Mouse (Mus musculus) spleen, postnatal 36 days (tissue): ENCODE results near the gene Pyroxd2.
"Not testable (repeated sequence)": the region's sequence is repeated elsewhere in the genome, so short reads cannot be mapped to it uniquely, and the experiment has no call there.

Source experiments
- DNase-seq, 2 experiments: peaks; one replicate each; pipeline ENCODE4 v3.0.0; 2022; ENCODE audit warnings: low spot score in 2 of 2, mixed read lengths in 1 of 2

The Pyroxd2 gene

DNA sequence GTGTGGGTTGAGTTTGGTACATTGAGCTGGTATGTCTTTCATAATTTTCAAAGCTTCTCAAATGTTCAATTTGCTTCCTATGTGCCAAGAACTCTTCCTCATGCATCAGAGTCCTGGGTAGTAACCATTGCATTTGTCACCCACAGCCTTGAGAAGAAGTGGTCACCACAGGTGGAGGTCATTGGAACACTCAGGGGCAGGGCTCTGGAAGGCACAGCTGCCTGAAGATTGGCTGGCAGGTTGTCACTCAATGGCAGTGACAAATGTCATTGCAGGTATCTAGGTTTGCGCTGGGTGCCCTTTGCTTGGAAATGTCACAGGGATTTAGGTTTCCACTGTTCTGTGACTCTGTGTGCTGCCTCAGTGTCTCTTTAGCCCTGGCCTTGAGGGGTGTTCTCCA is 62.3 kb downstream of the Pyroxd2 start:
- DNase-seq = no peak

DNA sequence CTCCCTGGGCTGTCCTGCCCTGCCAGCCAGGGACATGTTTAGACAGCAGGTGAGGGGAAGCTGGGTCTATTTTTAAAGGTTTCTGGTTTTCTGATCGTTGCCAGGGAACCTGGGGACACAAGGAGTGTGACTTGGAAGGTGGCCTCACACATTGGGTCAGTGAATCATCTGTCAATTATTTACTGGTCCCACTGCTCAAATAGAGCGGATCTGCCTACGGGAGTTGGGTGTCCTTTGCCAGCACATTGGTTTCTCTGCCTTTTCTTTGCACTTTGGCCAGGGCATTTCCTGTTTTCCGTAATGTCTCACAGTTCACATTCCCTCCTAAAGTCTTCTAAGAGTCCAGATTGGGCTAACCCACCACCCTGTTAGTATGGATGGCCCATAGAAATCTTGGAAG is 62.8 kb downstream of the Pyroxd2 start:
- DNase-seq = no peak

DNA sequence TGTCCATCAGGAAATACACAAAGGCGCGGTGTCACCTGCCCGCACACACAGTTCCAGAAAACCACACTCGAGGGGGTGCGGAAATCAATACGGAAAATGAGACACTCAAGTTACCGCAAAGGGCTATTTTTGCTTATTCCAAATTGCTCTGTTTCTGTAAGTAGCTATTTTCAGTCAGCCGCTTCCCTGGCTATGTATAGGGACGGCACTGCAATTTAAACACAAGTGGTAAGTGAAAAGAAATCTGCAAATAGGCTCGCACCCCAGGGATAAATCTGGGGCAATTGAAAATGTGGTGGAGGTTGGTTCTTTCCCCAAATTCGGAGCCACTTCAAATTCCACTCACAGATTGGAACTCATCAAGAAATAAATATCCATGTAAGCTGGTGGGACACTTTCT is 63.3 kb downstream of the Pyroxd2 start:
- no peak for DNase-seq

DNA sequence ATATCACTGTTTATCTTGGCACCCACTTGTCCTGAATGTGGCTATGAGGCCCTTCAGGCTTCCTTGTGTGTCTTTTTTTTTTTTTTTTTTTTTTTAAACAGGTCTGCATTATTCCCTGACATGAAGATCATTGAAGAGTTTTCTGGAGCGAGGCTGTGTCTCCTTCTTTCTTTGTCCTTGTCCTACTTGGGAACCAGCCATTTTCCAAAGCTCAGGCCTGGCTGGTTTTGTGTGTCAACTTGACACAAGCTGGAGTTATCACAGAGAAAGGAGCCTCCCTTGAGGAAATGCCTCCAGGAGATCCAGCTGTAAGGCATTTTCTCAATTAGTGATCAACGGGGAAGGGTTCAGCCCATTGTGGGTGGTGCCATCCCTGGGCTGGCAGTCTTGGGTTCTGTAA is 69.8 kb downstream of the Pyroxd2 start:
- not testable (repeated sequence) for DNase-seq

DNA sequence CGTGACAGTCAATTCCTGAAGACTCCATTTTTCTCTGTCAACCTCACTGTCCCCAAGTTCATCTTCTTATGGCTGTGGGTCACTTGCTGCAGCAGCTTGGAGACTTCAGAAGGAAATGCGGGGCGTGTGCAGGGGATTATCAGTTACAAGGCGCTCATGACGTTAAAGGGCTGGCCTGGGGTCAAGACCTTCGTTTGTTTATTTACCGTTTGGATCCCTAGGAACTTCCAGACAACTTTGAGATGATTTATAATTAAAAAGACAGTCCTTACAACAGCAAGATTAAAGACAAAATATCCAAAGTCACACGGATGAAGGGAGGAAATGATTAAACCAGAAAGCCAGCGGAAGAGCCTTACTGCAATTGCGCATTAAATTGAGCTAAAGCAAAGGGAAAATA is 74.4 kb downstream of the Pyroxd2 start:
- no peak for DNase-seq

DNA sequence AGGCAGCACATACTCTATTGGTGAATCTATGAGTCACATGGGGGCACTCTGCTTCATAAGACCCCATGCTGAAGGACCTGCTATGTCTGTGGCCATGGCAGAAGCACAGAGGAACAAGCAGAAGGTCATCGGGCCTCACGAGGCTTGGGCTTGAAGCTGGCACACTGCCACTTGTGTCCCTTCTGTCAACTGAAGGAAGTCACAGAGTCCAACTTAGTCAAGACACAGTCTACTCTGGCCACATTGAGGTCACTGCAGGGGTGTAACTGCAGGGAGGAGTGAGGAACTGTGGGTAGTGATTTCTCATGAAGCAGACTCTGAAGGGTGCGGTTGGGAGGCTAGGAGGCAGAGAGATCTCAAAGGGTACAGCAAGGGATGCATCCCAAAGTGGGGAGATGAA is 75.1 kb downstream of the Pyroxd2 start:
- no peak for DNase-seq

DNA sequence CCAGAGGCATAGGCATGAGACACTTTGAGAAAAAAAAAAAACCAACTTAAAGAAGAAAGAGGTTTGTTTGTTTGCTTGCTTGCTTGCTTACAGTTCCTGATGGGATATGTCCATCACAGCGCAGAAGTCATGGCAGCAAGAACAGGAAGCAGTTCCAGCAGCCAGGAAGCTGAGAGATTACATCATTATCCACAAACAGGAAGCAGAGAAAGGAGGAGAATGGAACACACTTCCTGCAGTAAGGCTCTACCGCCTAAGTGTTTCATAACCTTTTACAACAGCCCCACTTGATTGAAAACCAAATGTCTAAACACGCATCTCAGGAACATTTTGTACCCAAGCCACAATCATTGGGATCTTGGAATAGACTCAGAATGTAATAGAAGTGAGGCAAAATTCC is 75.6 kb downstream of the Pyroxd2 start:
- no peak for DNase-seq
